Mouse (Mus musculus) bone marrow, adult 2 months (tissue): ENCODE data around the gene Aldh9a1. TPM values are rescaled to one million over a fixed set of nuclear protein-coding genes. Genes with fewer than 3 reads are reported as not detected.

Experiments
- H3K27ac ChIP-seq: fragments of 200-500 bp; 2 replicates; pipeline ENCODE4 v1.5.1; 2012; ENCODE audit warnings: low read depth, mild to moderate bottlenecking, control low read depth, inconsistent platforms, low read length; ENCODE audit not compliant: control insufficient read depth, poor library complexity, insufficient read depth
- H3K4me1 ChIP-seq: fragments of 200-500 bp; 2 replicates; pipeline ENCODE4 v1.6.1; 2011; ENCODE audit warnings: low read length; ENCODE audit not compliant: control insufficient read depth, insufficient read depth
- H3K4me3 ChIP-seq: fragments of 200-500 bp; replicated peaks from 2 replicates; pipeline ENCODE3; 2011; ENCODE audit warnings: mild to moderate bottlenecking, low read depth, low read length, control low read depth; ENCODE audit not compliant: control insufficient read depth
- CTCF ChIP-seq: fragments of 200-500 bp; IDR thresholded peaks from 2 replicates; pipeline ENCODE4 v1.5.1; 2011; ENCODE audit warnings: low read length, control low read depth; ENCODE audit not compliant: control insufficient read depth, insufficient read depth
- POLR2A ChIP-seq: fragments of 200-500 bp; IDR thresholded peaks from 2 replicates; pipeline ENCODE4 v1.6.1; 2011; ENCODE audit warnings: low read depth, mild to moderate bottlenecking, control low read depth, low read length, borderline replicate concordance; ENCODE audit not compliant: control insufficient read depth
- WGBS: fragments of 180-500 bp; shearing (Covaris S2); methylation state at CpG from one replicate; pipeline ENCODE4 v1.1.7; 2018; 5-methylcytosine and 5-hydroxymethylcytosine counted together
- polyA plus RNA-seq: library from polyadenylated mRNA; stranded (reverse); fragments of >200 nt; gene quantifications from 2 replicates; pipeline ENCODE4 v1.2.4, GENCODE M21; 2011; ENCODE audit warnings: low replicate concordance; ENCODE audit not compliant: missing spikeins, insufficient read depth, insufficient read length

The Aldh9a1 gene
- polyA plus RNA-seq, 1 experiment, result 23.8 TPM

DNA sequence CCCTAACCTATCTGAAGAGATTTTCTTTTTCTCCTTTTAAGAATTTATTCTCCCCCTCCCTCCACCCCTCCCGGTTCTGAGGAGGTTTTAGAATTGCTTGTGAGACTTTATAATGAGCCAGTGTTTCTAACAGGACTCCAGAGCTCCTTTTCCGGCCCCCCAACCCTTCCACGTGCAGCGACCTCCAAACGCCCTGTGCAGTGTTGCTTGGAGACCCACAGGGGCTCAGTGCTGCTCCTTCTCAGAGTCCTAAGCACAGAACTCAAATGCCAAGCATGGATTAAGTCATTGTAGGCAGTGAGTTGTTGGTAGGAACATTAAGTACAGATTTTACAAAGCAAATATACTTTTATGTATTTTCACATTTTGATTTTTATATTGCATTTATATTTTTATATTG lies 13.5 kb downstream of the Aldh9a1 start:
- no peak overlapping the region for H3K27ac ChIP-seq
- 89% methylated on average over 5 of the region's 5 CpGs for WGBS
- TF ChIP-seq POLR2A, result no peak
- no peaks in the 10 kb centered on the region for H3K4me1 ChIP-seq
- no peak overlapping the region for H3K4me3 ChIP-seq

DNA sequence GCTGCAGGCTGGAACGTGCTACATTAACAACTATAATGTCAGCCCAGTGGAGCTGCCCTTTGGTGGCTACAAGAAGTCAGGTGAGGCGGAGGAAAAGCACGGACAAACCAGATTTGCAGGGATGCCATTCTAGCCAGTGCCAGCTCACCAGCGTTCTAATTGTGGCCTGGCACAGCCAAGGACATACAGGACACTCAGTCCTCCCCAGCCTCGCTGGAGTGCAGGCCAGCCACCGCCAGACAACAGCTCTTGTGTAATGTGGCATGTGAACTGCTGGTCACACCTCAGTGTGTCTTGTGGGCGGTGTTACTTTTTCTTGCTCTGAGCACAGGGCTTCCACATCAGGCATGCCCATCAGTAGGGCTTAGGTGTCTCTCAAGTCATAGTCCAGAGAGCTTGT lies 16.0 kb downstream of the Aldh9a1 start:
- Histone ChIP-seq H3K4me3 (no peak overlapping the region), H3K27ac (no peak overlapping the region), H3K4me1 (no peaks in the 10 kb centered on the region; the same call in 1 of the 2 replicates)
- TF ChIP-seq CTCF (no peak), POLR2A (no peak)
- WGBS, result 92% methylated on average over 7 of the region's 7 CpGs

DNA sequence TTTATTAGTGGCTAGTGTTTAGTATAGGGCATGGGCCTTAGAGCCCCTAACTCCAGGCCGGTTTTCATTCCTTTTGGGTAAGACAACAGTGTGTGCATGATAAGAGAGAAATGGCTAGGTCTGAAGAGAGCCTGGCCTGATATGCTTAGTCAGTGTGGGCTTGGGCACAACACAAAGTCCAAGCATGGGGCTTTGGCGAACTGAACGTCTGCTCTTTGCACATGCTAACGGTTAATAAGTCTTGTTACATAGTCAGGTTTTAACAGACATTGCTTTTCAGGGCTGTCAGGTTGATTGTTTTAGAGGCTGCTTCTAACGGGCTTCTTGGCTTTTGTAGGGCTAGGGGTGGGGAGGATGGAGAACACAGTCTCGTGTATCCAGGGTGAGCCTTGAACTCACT lies 16.8 kb downstream of the Aldh9a1 start:
- 88% methylated on average over 6 of the region's 6 CpGs for WGBS
- no peak overlapping the region for H3K27ac ChIP-seq
- H3K4me1 ChIP-seq, result no peaks in the 10 kb centered on the region; the same call in 1 of the 2 replicates
- H3K4me3 ChIP-seq, result no peak overlapping the region
- no peak for TF ChIP-seq POLR2A
- TF ChIP-seq CTCF, result no peak

DNA sequence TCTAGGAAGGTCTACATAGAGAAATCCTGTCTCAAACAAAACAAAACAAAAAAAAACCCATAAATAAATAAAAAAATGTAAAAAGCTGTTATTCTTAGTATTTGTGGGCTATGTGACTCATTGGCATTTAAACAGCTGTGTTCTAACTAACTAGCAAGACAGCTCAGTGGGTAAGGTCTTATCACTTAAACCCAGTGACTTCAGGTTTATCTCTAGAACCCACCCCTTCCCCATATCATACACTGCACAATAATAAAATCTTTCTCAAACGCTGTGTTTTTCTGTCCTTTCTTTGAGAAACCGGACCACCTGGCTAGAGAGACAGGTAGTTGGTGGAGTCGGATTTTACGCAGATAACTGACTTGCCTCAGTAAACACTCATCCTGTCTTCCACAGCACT lies 18.2 kb downstream of the Aldh9a1 start:
- no peak for TF ChIP-seq POLR2A
- TF ChIP-seq CTCF, result no peak
- no peaks in the 10 kb centered on the region; the same call in 1 of the 2 replicates for H3K4me1 ChIP-seq
- H3K27ac ChIP-seq, result no peak overlapping the region
- H3K4me3 ChIP-seq, result no peak overlapping the region
- WGBS, result 66% methylated on average over 4 of the region's 4 CpGs

- no peaks in the 10 kb centered on the region; the same call in 1 of the 2 replicates for H3K4me1 ChIP-seq
- 66% methylated on average over 7 of the region's 7 CpGs for WGBS
- no peak overlapping the region for H3K27ac ChIP-seq
- no peak overlapping the region for H3K4me3 ChIP-seq
- TF ChIP-seq POLR2A, result no peak
- peak; percentile 31; the same call in 1 of the 2 replicates for TF ChIP-seq CTCF
Observed at GRCm38 (mm10) chr1:167368513-167368912, 18.7 kb downstream of the Aldh9a1 start.

DNA sequence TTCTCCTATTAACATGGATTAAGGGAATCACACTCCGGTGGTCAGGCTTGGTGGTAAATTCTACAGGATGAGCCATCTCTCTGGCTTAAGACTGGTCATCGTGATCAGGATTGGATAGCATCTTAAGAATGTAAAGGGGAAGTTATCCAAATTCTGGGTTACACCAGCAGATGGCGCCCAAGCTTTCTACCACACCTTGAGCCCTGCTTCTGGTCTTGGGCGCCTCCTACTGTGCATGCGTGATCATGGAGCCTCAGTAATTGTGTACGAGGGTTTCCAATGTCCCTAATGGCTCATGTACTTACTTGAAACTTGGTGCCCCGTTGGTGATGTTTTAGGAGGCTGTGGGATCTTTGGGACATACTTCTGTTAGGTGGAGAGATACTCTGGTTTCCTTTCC lies 20.1 kb downstream of the Aldh9a1 start:
- no peak overlapping the region for H3K4me3 ChIP-seq
- no peak for TF ChIP-seq POLR2A
- peak; percentile 100 for TF ChIP-seq CTCF
- no peak overlapping the region for H3K27ac ChIP-seq
- no peaks in the 10 kb centered on the region; the same call in 1 of the 2 replicates for H3K4me1 ChIP-seq
- WGBS, result 2% methylated on average over 7 of the region's 7 CpGs

DNA sequence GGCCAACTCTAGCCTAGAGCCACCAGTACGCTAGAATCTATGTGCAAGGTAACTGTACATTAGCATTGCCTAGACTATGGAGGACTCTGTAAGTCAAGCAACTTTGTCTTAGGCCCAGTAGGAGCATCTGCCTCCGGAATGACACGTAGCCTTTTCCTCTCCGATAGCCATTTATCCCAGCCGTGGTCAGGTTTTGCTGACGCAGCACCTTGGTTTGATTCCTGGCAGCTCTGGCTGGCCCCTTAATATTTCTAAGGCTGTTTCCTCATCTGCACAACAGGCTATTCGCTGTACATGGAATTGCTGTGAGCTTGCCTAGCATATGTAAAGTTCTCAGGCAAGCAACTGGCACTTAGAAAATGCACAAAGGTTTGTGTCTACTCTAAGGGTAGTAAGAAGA lies 22.9 kb downstream of the Aldh9a1 start:
- TF ChIP-seq CTCF, result no peak
- no peak for TF ChIP-seq POLR2A
- 90% methylated on average over 7 of the region's 7 CpGs for WGBS
- no peaks in the 10 kb centered on the region; the same call in 1 of the 2 replicates for H3K4me1 ChIP-seq
- H3K27ac ChIP-seq, result no peak overlapping the region
- H3K4me3 ChIP-seq, result no peak overlapping the region

GRCm38 (mm10) chr1:167374003-167374784 lies 24.4 kb downstream of the Aldh9a1 start:
- 45% methylated on average over 15 of the region's 15 CpGs for WGBS
- Histone ChIP-seq H3K27ac (no peak overlapping the region), H3K4me1 (no peaks in the 10 kb centered on the region; the same call in 1 of the 2 replicates), H3K4me3 (no peak overlapping the region)
- no peak for TF ChIP-seq CTCF
- TF ChIP-seq POLR2A, result no peak

DNA sequence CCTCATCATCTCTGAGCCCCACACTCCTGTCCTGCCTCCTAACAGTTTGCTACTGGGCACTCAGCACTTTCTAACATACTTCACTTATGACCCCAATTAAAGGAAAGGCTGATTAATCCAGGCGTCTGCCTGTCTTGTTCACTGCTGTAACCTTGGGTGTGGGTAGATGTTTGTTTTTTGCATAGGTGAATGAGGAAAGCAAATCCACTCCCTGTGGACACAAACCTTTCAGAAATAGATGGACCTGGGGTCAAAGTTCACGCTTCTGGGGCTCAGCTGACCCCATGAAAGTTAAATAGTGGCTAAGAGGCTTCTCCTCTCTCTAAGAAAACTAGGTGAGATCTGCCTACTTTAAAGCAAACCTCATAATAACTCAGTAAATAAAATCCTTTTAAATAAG lies 25.2 kb downstream of the Aldh9a1 start:
- no peak overlapping the region for H3K27ac ChIP-seq
- no peaks in the 10 kb centered on the region for H3K4me1 ChIP-seq
- 78% methylated on average over 2 of the region's 2 CpGs for WGBS
- no peak overlapping the region for H3K4me3 ChIP-seq
- TF ChIP-seq CTCF, result no peak
- no peak for TF ChIP-seq POLR2A
